In the genomic region with DNA sequence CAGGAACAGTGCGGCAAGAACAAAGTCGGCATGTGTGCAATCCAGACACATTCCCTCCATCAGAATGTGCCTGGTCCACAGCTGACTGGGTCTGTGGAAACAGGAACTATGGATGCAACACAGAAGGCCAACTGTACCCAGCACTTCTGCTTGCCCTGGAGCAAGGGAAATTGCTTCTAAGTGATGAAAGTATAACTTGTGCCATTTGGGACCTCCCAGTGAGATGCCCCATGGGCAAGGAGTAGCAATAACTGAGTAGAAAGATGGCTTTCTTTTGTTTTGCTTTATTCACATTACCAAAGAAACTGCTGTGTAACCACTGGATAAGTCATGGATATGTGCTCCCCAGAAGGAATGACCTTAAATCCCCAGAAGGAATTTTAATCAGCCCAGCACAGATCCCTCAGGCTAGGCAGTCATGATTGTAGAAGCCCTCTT, we compare ENCODE assay signal across 18 mouse cellular contexts.
DNase-seq lines count a peak whose midpoint lies in the region; ATAC-seq and TF ChIP-seq lines count a peak whose summit lies in the region.
"Had no signal": no experiment of that assay in that cellular context is flagged by ENCODE, and none has a peak within 500 bp of the region (broad histone marks: within the 10 kb centered on the region; RNA-seq: fewer than 3 reads in every experiment).

No protein-coding gene starts in this region.

- H3K9ac ChIP-seq in hindbrain, embryonic 12.5 days = no peak overlapping the region
- H3K9ac ChIP-seq in hindbrain, embryonic 13.5 days = no peak overlapping the region
- H3K9ac ChIP-seq in embryonic facial prominence, embryonic 14.5 days (ENCODE audit: low read depth, low read length) = no peak overlapping the region
- no peak overlapping the region for H3K9ac ChIP-seq in limb, embryonic 13.5 days
- H3K9ac ChIP-seq: hindbrain, embryonic 15.5 days had no signal

- peaks cover 10% of the 10 kb centered on the region; the same call in 1 of the 2 replicates for H3K4me1 ChIP-seq in hindbrain, embryonic 12.5 days
- peaks cover 10% of the 10 kb centered on the region for H3K4me1 ChIP-seq in hindbrain, embryonic 13.5 days (replicated peaks)
- no peaks in the 10 kb centered on the region for H3K4me1 ChIP-seq in G1E (ENCODE audit: insufficient read depth, low read depth, low read length)
- H3K4me1 ChIP-seq in embryonic facial prominence, embryonic 14.5 days (ENCODE audit: control insufficient read depth, insufficient read depth, low read length) = peaks cover 20% of the 10 kb centered on the region
- peaks cover 46% of the 10 kb centered on the region for H3K4me1 ChIP-seq in limb, embryonic 13.5 days

- H3K27ac ChIP-seq in hindbrain, embryonic 12.5 days = peak overlapping the region; percentile 8; the same call in 1 of the 2 replicates
- H3K27ac ChIP-seq in hindbrain, embryonic 13.5 days = no peak overlapping the region
- peak overlapping the region; percentile 71; the same call in 1 of the 2 replicates for H3K27ac ChIP-seq in embryonic facial prominence, embryonic 14.5 days (replicated peaks; ENCODE audit: low read depth, low read length)
- H3K27ac ChIP-seq in limb, embryonic 13.5 days = peak overlapping the region; percentile 3; the same call in 1 of the 2 replicates
- H3K27ac ChIP-seq: heart, embryonic 10.5 days; hindbrain, embryonic 15.5 days; midbrain, embryonic 10.5 days had no signal

- no peak for DNase-seq in G1E (ENCODE audit: low spot score)
- DNase-seq in embryonic facial prominence, embryonic 14.5 days (ENCODE audit: low spot score) = peak; percentile 63
- no peak for DNase-seq in frontal cortex, postnatal 14 days (ENCODE audit: low spot score in 2 of 2)
- DNase-seq in B cell, adult 2 months = no peak
- DNase-seq in spleen, adult 18-20 months = no peak
- DNase-seq: adrenal gland, postnatal 36 days; cerebellum, adult 8-10 months; gastrocnemius, postnatal 36 days; heart, postnatal 10 days; lung, postnatal 10 days; right cerebral cortex, postnatal 4 days had no signal

- H3K36me3 ChIP-seq in hindbrain, embryonic 12.5 days = no peaks in the 10 kb centered on the region
- H3K36me3 ChIP-seq in hindbrain, embryonic 13.5 days = no peaks in the 10 kb centered on the region
- H3K36me3 ChIP-seq in G1E (replicated peaks) = no peaks in the 10 kb centered on the region
- H3K36me3 ChIP-seq in embryonic facial prominence, embryonic 14.5 days (ENCODE audit: control insufficient read depth, insufficient read depth, low read length) = no peaks in the 10 kb centered on the region
- no peaks in the 10 kb centered on the region for H3K36me3 ChIP-seq in limb, embryonic 13.5 days
- H3K36me3 ChIP-seq: heart, embryonic 10.5 days; hindbrain, embryonic 15.5 days; midbrain, embryonic 10.5 days had no signal

- WGBS in hindbrain, embryonic 12.5 days = 80% methylated on average over 2 of the region's 2 CpGs
- 86% methylated on average over 2 of the region's 2 CpGs for WGBS in hindbrain, embryonic 13.5 days
- 24% methylated on average over 2 of the region's 2 CpGs for WGBS in embryonic facial prominence, embryonic 14.5 days
- WGBS in limb, embryonic 13.5 days = 58% methylated on average over 2 of the region's 2 CpGs

- TF ChIP-seq CTCF in G1E (IDR thresholded peaks at IDR 0.05; ENCODE audit: low read depth, low read length) = no peak

- no peaks in the 10 kb centered on the region for H3K27me3 ChIP-seq in hindbrain, embryonic 12.5 days
- no peaks in the 10 kb centered on the region for H3K27me3 ChIP-seq in hindbrain, embryonic 13.5 days
- H3K27me3 ChIP-seq in G1E (ENCODE audit: insufficient read depth, low read length) = no peaks in the 10 kb centered on the region
- H3K27me3 ChIP-seq in embryonic facial prominence, embryonic 14.5 days (replicated peaks; ENCODE audit: control insufficient read depth, insufficient read depth, low read length) = no peaks in the 10 kb centered on the region
- H3K27me3 ChIP-seq in limb, embryonic 13.5 days = no peaks in the 10 kb centered on the region
- H3K27me3 ChIP-seq: hindbrain, embryonic 15.5 days had no signal

- no peak overlapping the region for H3K4me2 ChIP-seq in hindbrain, embryonic 12.5 days (replicated peaks)
- no peak overlapping the region for H3K4me2 ChIP-seq in hindbrain, embryonic 13.5 days
- no peak overlapping the region for H3K4me2 ChIP-seq in embryonic facial prominence, embryonic 14.5 days (ENCODE audit: low read depth, low read length)
- no peak overlapping the region for H3K4me2 ChIP-seq in limb, embryonic 13.5 days (replicated peaks)
- H3K4me2 ChIP-seq: hindbrain, embryonic 15.5 days had no signal

- no peaks in the 10 kb centered on the region for H3K9me3 ChIP-seq in hindbrain, embryonic 12.5 days (replicated peaks)
- no peaks in the 10 kb centered on the region for H3K9me3 ChIP-seq in hindbrain, embryonic 13.5 days
- peaks cover 51% of the 10 kb centered on the region for H3K9me3 ChIP-seq in G1E (replicated peaks)
- H3K9me3 ChIP-seq in embryonic facial prominence, embryonic 14.5 days (ENCODE audit: control insufficient read depth, low read length) = 0 out of 2 replicates have a peak, but pooled peaks cover 4% of the 10 kb centered on the region
- H3K9me3 ChIP-seq in limb, embryonic 13.5 days = no peaks in the 10 kb centered on the region
- H3K9me3 ChIP-seq: heart, embryonic 10.5 days; hindbrain, embryonic 15.5 days; midbrain, embryonic 10.5 days had no signal

- ATAC-seq in hindbrain, embryonic 12.5 days (ENCODE audit: low FRiP score) = no peak
- ATAC-seq in hindbrain, embryonic 13.5 days (ENCODE audit: low FRiP score) = no peak
- ATAC-seq in G1E (ENCODE audit: extremely low read depth, insufficient number of reproducible peaks, low FRiP score, poor library complexity, severe bottlenecking) = no peak
- ATAC-seq in embryonic facial prominence, embryonic 14.5 days (ENCODE audit: low read depth) = peak; percentile 65; the same call in 1 of the 2 replicates
- peak; percentile 38; the same call in 1 of the 2 replicates for ATAC-seq in limb, embryonic 13.5 days (ENCODE audit: low FRiP score, low read depth)
- ATAC-seq: intestine, embryonic 16.5 days had no signal

- H3K4me3 ChIP-seq in hindbrain, embryonic 12.5 days = no peak overlapping the region
- H3K4me3 ChIP-seq in hindbrain, embryonic 13.5 days = no peak overlapping the region
- peak overlapping the region; percentile 16; the same call in 1 of the 2 replicates for H3K4me3 ChIP-seq in G1E (ENCODE audit: low read depth, low read length)
- H3K4me3 ChIP-seq in embryonic facial prominence, embryonic 14.5 days (ENCODE audit: low read depth, low read length) = no peak overlapping the region
- H3K4me3 ChIP-seq in limb, embryonic 13.5 days = no peak overlapping the region
- H3K4me3 ChIP-seq: heart, embryonic 10.5 days; hindbrain, embryonic 15.5 days; midbrain, embryonic 10.5 days had no signal

Comparison
In these comparisons a context has a peak if more than half of its experiments do, and no peak if none do; other contexts are left out.
1. ATAC-seq: peak in embryonic facial prominence, embryonic 14.5 days (single experiment) and limb, embryonic 13.5 days (single experiment); none in hindbrain, embryonic 12.5 days (single experiment), hindbrain, embryonic 13.5 days (single experiment) and G1E (single experiment).